Mouse (Mus musculus): Measurements from ENCODE around the gene D430041D05Rik.

DNA sequence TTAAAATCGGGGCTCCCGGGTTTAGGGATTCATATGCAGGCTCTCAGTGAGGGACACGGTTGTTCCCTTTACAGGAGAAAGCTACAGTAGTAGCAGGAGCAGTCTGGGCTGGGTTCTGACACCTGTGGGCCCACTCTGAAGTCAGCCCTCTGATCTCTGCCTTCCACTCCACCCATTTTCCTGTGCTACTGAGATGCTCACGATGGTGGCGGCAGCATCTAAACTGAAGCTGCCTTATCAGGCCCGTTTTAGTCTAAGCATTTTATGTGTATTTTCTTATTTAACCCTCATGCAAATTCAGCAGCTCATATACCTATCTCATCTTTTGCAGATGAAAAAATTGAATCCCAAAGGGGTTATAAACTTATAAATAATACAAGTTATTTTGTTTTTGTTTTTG is 306.0 kb downstream of the D430041D05Rik start:
- no peak for TF ChIP-seq TAL1 (IDR thresholded peaks at IDR 0.05; ENCODE audit: low read length)
- TF ChIP-seq GATA1 (IDR thresholded peaks at IDR 0.05; ENCODE audit: low read length): no peak

All from erythroblast, embryonic 14.5 days (primary cell).